Mouse (Mus musculus) MEL (cell line): Measurements from ENCODE around the gene Ephx1.
"Not testable (repeated sequence)": the region's sequence is repeated elsewhere in the genome, so short reads cannot be mapped to it uniquely, and the experiment has no call there.

Source experiments
- BHLHE40 ChIP-seq: IDR thresholded peaks from 2 replicates; pipeline ENCODE4 v1.6.1; 2012; ENCODE audit warnings: low read depth, mild to moderate bottlenecking, inconsistent platforms, low read length, improper control_type of control experiment, borderline replicate concordance
- CTCF ChIP-seq, 3 experiments: IDR thresholded peaks in 2 of 3; conservative IDR thresholded peaks in 1 of 3; 2 replicates each; pipeline ENCODE4 v1.5.1; 2011 to 2012; ENCODE audit warnings: low read length in 3 of 3, low read depth in 2 of 3, mild to moderate bottlenecking in 2 of 3, improper control_type of control experiment in 1 of 3, inconsistent platforms in 1 of 3, mixed read lengths in 1 of 3, moderate library complexity in 1 of 3; ENCODE audit not compliant: control insufficient read depth in 1 of 3, insufficient read depth in 1 of 3, poor library complexity in 1 of 3, severe bottlenecking in 1 of 3
- E2F4 ChIP-seq: IDR thresholded peaks from 2 replicates; pipeline ENCODE4 v1.6.1; 2011; ENCODE audit warnings: low read depth, low read length, improper control_type of control experiment, borderline replicate concordance
- MAFK ChIP-seq: IDR thresholded peaks from 2 replicates; pipeline ENCODE4 v1.6.1; 2011; ENCODE audit warnings: low read depth, mild to moderate bottlenecking, low read length, improper control_type of control experiment, borderline replicate concordance
- USF1 ChIP-seq: IDR thresholded peaks from 2 replicates; pipeline ENCODE4 v1.6.1; 2014; ENCODE audit warnings: low read depth, mild to moderate bottlenecking, inconsistent platforms, low read length, improper control_type of control experiment, moderate library complexity

- TF ChIP-seq CTCF (IDR thresholded peaks at IDR 0.05 in 2 of 3, conservative IDR thresholded peaks at IDR 0.05 in 1 of 3; ENCODE audit: control insufficient read depth in 1 of 3, insufficient read depth in 1 of 3, low read depth in 2 of 3, low read length in 3 of 3, poor library complexity in 1 of 3, severe bottlenecking in 1 of 3); USF1; BHLHE40; E2F4; MAFK: not testable (repeated sequence)
Measured at GRCm38 (mm10) chr1:180936610-180937398, 83.9 kb downstream of the Ephx1 start.
